Mouse (Mus musculus): ENCODE data around the gene Lsm14b.

GRCm38 (mm10) chr2:180020919-180021318, 3.9 kb upstream of the Lsm14b start:
- no peak for TF ChIP-seq CTCF (IDR thresholded peaks at IDR 0.05; ENCODE audit: borderline replicate concordance, control insufficient read depth, extremely low read depth, insufficient read depth, low read length, poor library complexity)
- TF ChIP-seq POLR2A (IDR thresholded peaks at IDR 0.05; ENCODE audit: control insufficient read depth, extremely low read depth, insufficient read depth, low read length, poor library complexity), result no peak
